Mouse (Mus musculus) gastrocnemius, adult 8-10 months (tissue): ENCODE data around the gene Gm21094. TPM values are rescaled to one million over a fixed set of nuclear protein-coding genes. Genes with fewer than 3 reads are reported as not detected.
"Not testable (repeated sequence)": the region's sequence is repeated elsewhere in the genome, so short reads cannot be mapped to it uniquely, and the experiment has no call there.

Experiments used
- DNase-seq, 2 experiments: peaks; one replicate each; pipeline ENCODE4 v3.0.0; 2022; ENCODE audit warnings: low spot score in 2 of 2
- total RNA-seq, 4 experiments: library from RNA; stranded (reverse); gene quantifications; 2 replicates each; pipeline ENCODE4 v1.2.4; 2022

Gm21094 gene
- not detected for total RNA-seq

DNA sequence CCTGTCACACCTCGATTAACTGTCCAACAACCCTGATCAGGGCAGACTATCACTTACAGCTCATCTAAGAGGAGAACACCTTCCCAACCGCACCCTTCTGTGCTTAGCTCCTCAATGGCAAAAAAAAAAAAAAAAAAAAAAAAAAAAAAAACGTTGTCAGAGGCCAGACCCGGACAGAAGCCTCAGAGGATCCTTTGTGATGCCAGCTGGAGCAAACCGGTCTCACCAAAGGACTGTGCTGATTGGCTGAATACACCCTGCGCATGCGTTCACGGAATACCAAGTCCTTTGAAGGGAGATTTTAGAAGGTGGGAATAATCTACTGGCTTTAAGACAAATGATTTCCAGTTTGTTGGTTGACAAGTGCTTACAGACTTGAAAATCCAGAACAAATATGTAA lies at the start of gene Gm21094:
TSS of gene Gm21094 (minus strand) at position 101 of the 400 bp plus-strand sequence.
- not testable (repeated sequence) for DNase-seq
